Mouse (Mus musculus) CH12.LX (cell line): ENCODE measurements around the gene 1700042G07Rik. TPM values are rescaled to one million over a fixed set of nuclear protein-coding genes. Genes with fewer than 3 reads are reported as not detected.

Experiments used
- DNase-seq: peaks from one replicate; pipeline ENCODE4 v3.0.0-alpha.2; 2013; ENCODE audit errors: extremely low read depth
- H3K27ac ChIP-seq: 2 replicates; pipeline ENCODE4 v1.5.1; 2012; ENCODE audit warnings: low read depth, mild to moderate bottlenecking, control low read depth, moderate library complexity; ENCODE audit not compliant: insufficient read depth
- H3K27me3 ChIP-seq: replicated peaks from 2 replicates; pipeline ENCODE3; 2012; ENCODE audit warnings: inconsistent platforms
- H3K36me3 ChIP-seq, 2 experiments: replicated peaks in 1 of 2; 2 replicates each; pipeline versions ENCODE3 to v1.6.1; 2012; ENCODE audit warnings: inconsistent platforms in 1 of 2, low read length in 1 of 2, mild to moderate bottlenecking in 1 of 2, mixed read lengths in 1 of 2, moderate library complexity in 1 of 2; ENCODE audit not compliant: control insufficient read depth in 1 of 2, insufficient read depth in 1 of 2
- H3K4me1 ChIP-seq, 2 experiments: 2 replicates each; pipeline ENCODE4 v1.6.1; 2012; ENCODE audit warnings: inconsistent platforms in 1 of 2, moderate library complexity in 1 of 2; ENCODE audit not compliant: insufficient read depth in 2 of 2, control insufficient read depth in 1 of 2
- H3K4me2 ChIP-seq: 2 replicates; pipeline ENCODE4 v1.6.1; 2012; ENCODE audit warnings: low read depth, mild to moderate bottlenecking, control low read depth; ENCODE audit not compliant: poor library complexity, insufficient read depth, severe bottlenecking
- H3K4me3 ChIP-seq, 3 experiments: fragments of 150-350 bp in 1 of 3; sonication (generic) in 1 of 3; replicated peaks in 1 of 3; 2 replicates each; pipeline versions ENCODE3 to v1.5.1; 2011 to 2012; ENCODE audit warnings: low read depth in 2 of 3, low read length in 2 of 3, mild to moderate bottlenecking in 2 of 3, moderate library complexity in 2 of 3, control low read depth in 1 of 3, improper control_type of control experiment in 1 of 3, inconsistent platforms in 1 of 3, mixed read lengths in 1 of 3; ENCODE audit not compliant: poor library complexity in 1 of 3
- H3K79me2 ChIP-seq: replicated peaks from 2 replicates; pipeline ENCODE4 v1.6.1; 2012; ENCODE audit warnings: mild to moderate bottlenecking, moderate library complexity; ENCODE audit not compliant: control insufficient read depth, poor library complexity, insufficient read depth, severe bottlenecking; ENCODE audit errors: extremely low read depth
- H3K9ac ChIP-seq: 2 replicates; pipeline ENCODE4 v1.6.1; 2012; ENCODE audit warnings: low read depth, mild to moderate bottlenecking, control low read depth, moderate library complexity; ENCODE audit not compliant: insufficient read depth
- H3K9me3 ChIP-seq: replicated peaks from 2 replicates; pipeline ENCODE3; 2012; ENCODE audit warnings: low read length, inconsistent platforms, mixed read lengths
- CHD2 ChIP-seq: IDR thresholded peaks from 2 replicates; pipeline ENCODE4 v1.6.1; 2011; ENCODE audit warnings: low read length, improper control_type of control experiment
- CTCF ChIP-seq, 2 experiments: IDR thresholded peaks in 1 of 2; conservative IDR thresholded peaks in 1 of 2; 2 replicates each; pipeline ENCODE4 v1.5.1; 2011 to 2012; ENCODE audit warnings: low read depth in 2 of 2, low read length in 2 of 2, improper control_type of control experiment in 1 of 2, inconsistent platforms in 1 of 2, mild to moderate bottlenecking in 1 of 2, moderate library complexity in 1 of 2
- E2F4 ChIP-seq: IDR thresholded peaks from 2 replicates; pipeline ENCODE4 v1.6.1; 2011; ENCODE audit warnings: low read depth, low read length, improper control_type of control experiment; ENCODE audit not compliant: insufficient replicate concordance
- ELF1 ChIP-seq: IDR thresholded peaks from 2 replicates; pipeline ENCODE4 v1.6.1; 2014; ENCODE audit warnings: low read depth, mild to moderate bottlenecking, inconsistent platforms, low read length, improper control_type of control experiment
- ETS1 ChIP-seq: conservative IDR thresholded peaks from 2 replicates; pipeline ENCODE4 v1.6.1; 2012; ENCODE audit warnings: low read depth, mild to moderate bottlenecking, inconsistent platforms, low read length, improper control_type of control experiment, moderate library complexity
- GABPA ChIP-seq: IDR thresholded peaks from 2 replicates; pipeline ENCODE4 v1.6.1; 2012; ENCODE audit warnings: low read depth, low read length, improper control_type of control experiment, inconsistent platforms; ENCODE audit not compliant: insufficient replicate concordance
- JUN ChIP-seq: IDR thresholded peaks from 2 replicates; pipeline ENCODE4 v1.6.1; 2011; ENCODE audit warnings: low read depth, mild to moderate bottlenecking, low read length, improper control_type of control experiment, moderate library complexity; ENCODE audit not compliant: insufficient read depth
- JUND ChIP-seq: conservative IDR thresholded peaks from 2 replicates; pipeline ENCODE4 v1.6.1; 2011; ENCODE audit warnings: low read depth, low read length, improper control_type of control experiment
- MAX ChIP-seq: IDR thresholded peaks from 2 replicates; pipeline ENCODE4 v1.6.1; 2011; ENCODE audit warnings: low read length, improper control_type of control experiment
- MAZ ChIP-seq: IDR thresholded peaks from 2 replicates; pipeline ENCODE4 v1.6.1; 2012; ENCODE audit warnings: low read depth, mild to moderate bottlenecking, inconsistent platforms, low read length, improper control_type of control experiment, moderate library complexity
- MXI1 ChIP-seq: IDR thresholded peaks from 2 replicates; pipeline ENCODE4 v1.6.1; 2011; ENCODE audit warnings: mild to moderate bottlenecking, low read depth, low read length, improper control_type of control experiment
- MYC ChIP-seq: IDR thresholded peaks from 2 replicates; pipeline ENCODE4 v1.6.1; 2011; ENCODE audit warnings: low read depth, mild to moderate bottlenecking, improper control_type of control experiment, low read length
- NELFE ChIP-seq: IDR thresholded peaks from 2 replicates; pipeline ENCODE4 v1.6.1; 2011; ENCODE audit warnings: low read depth, low read length, improper control_type of control experiment
- POLR2A ChIP-seq: IDR thresholded peaks from 2 replicates; pipeline ENCODE4 v1.6.1; 2011; ENCODE audit warnings: low read depth, mild to moderate bottlenecking, improper control_type of control experiment, low read length
- RAD21 ChIP-seq: IDR thresholded peaks from 2 replicates; pipeline ENCODE4 v1.6.1; 2011; ENCODE audit warnings: low read depth, mild to moderate bottlenecking, low read length, improper control_type of control experiment, moderate library complexity
- RCOR1 ChIP-seq: conservative IDR thresholded peaks from 2 replicates; pipeline ENCODE4 v1.6.1; 2012; ENCODE audit warnings: low read depth, mild to moderate bottlenecking, inconsistent platforms, low read length, improper control_type of control experiment
- SIN3A ChIP-seq: IDR thresholded peaks from 2 replicates; pipeline ENCODE4 v1.6.1; 2012; ENCODE audit warnings: low read length, improper control_type of control experiment, inconsistent platforms
- TBP ChIP-seq: conservative IDR thresholded peaks from 2 replicates; pipeline ENCODE4 v1.6.1; 2011; ENCODE audit warnings: low read depth, low read length, improper control_type of control experiment
- USF1 ChIP-seq: IDR thresholded peaks from 2 replicates; pipeline ENCODE4 v1.6.1; 2014; ENCODE audit warnings: low read depth, mild to moderate bottlenecking, inconsistent platforms, low read length, improper control_type of control experiment
- USF2 ChIP-seq: conservative IDR thresholded peaks from 2 replicates; pipeline ENCODE4 v1.6.1; 2011; ENCODE audit warnings: low read depth, low read length, improper control_type of control experiment
- dilution Hi-C: fragments of 300-500 bp; cut with MboI; formaldehyde crosslinking; loops from 2 replicates; pipeline ENCODE4 v1.14.3; 2020; ENCODE audit warnings: low sequenced_read_pairs; ENCODE audit not compliant: extremely low pct_unique_long_range_greater_than_20kb, extremely low pct_ligation_motif_present
- in situ Hi-C: fragments of 300-500 bp; cut with MboI; formaldehyde crosslinking; loops from 3 replicates; pipeline ENCODE4 v1.14.3; 2019; ENCODE audit warnings: low sequenced_read_pairs, low pct_ligation_motif_present, low pct_unique_long_range_greater_than_20kb, mixed read lengths
- polyA plus RNA-seq: library from polyadenylated mRNA; unstranded; fragments of >175 nt; gene quantifications from 2 replicates; pipeline ENCODE4 v1.2.1, GENCODE M21; 2012; ENCODE audit warnings: low read depth; ENCODE audit not compliant: insufficient read length
- total RNA-seq, 2 experiments: library from RNA; depleted of rRNA; stranded (reverse); fragments of 300-350 nt in 1 of 2; fragments of >200 nt in 1 of 2; gene quantifications; 2 replicates each; pipeline ENCODE4 v1.2.3; 2012 to 2014

The 1700042G07Rik gene
- total and polyA plus RNA-seq, 3 experiments, result not detected

DNA sequence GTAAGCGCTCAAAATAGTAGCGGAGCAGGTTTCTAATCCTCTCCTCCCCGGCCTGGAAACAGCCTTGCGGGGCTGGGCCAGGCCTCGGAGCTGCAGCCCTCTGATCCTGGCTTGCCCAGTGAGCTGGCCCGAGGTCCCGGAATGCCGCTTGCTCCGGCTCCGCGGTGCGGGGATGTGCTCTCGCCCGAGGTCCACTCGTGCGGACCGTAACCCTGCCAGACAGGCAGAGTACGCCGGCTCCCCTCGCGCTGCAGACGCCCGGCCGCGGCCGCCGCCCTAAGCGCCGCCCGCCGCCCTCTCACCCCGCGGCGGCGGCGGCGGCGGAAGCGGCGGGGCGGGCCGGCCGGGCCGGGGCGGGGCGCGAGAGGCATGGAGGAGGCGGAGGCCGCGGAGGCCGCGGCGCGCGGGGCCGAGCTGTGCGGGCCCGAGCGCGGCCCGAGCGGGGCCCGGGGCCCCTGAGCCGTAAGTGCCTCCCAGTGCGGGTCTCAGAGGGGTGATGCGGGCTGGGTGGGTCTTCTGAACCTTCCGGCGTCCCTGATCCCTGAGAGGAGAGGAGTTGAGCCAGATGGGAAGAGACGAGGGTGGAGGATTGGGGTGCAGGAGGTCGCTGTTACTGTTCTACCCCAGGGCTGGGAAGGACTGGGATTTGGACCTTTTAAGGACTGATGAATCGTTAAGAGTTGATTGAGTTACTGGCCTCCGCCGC lies 22.9 kb upstream of the 1700042G07Rik start (continued):
- TF ChIP-seq NELFE, result peak; percentile 84
- TF ChIP-seq MAZ, result no peak
- no peak for TF ChIP-seq RAD21
- TF ChIP-seq MYC, result peak; percentile 28; the same call in 1 of the 2 replicates
- TF ChIP-seq USF1, result no peak
- peak; percentile 74; the same call in 1 of the 2 replicates for TF ChIP-seq SIN3A
- no peak for TF ChIP-seq JUND
- TF ChIP-seq ELF1, result no peak
- no peak for TF ChIP-seq CHD2
- TF ChIP-seq CTCF (conservative IDR thresholded peaks at IDR 0.05 in 1 of 2, IDR thresholded peaks at IDR 0.05 in 1 of 2; ENCODE audit: low read depth in 2 of 2, low read length in 2 of 2), result no peak
- TF ChIP-seq E2F4, result no peak
- no peak; the same call in 1 of the 2 replicates for TF ChIP-seq RCOR1

DNA sequence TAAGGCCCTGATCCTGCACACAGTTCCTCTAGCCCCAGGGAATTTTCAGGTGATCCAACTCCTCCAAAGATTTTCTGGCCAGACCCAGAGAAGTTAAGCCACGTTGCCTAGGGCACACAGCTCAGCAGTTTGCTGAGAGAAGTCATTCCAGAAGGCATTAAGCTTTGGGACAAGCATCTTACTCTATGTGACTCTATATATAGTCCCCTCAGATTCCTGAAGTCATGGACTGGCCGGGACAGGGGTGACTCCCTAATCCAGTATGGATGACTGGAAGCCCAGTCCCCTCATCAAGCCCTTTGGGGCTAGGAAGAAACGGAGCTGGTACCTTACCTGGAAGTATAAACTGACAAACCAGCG lies 22.3 kb upstream of the 1700042G07Rik start:
- DNase-seq, result no peak
- dilution Hi-C loops, result no loop called here
- Histone ChIP-seq H3K79me2 (peaks cover 11% of the 10 kb centered on the region), H3K9me3 (peaks cover 5% of the 10 kb centered on the region), H3K27me3 (no peaks in the 10 kb centered on the region), H3K36me3 (peaks cover 39 to 44% of the 10 kb centered on the region in 2 experiments), H3K4me1 (peaks cover 6 to 18% of the 10 kb centered on the region in 2 experiments; a peak in 2 of 4 replicates), H3K4me2 (peak overlapping the region; percentile 91), H3K27ac (no peak overlapping the region), H3K4me3 (peak overlapping the region; percentile 69 to 87 (median 84)), H3K9ac (peak overlapping the region; percentile 97)
- in situ Hi-C loops, result loop anchor here (25.0 kb wide), 2 partner anchors 186 to 661 kb away; partner anchors contain the start of genes Hpdl, Mutyh and Toe1
- TF ChIP-seq ETS1 (no peak), POLR2A (no peak), MAX (0 out of 2 replicates have a peak, but pooled peaks have one; percentile 29), RAD21 (no peak)

DNA sequence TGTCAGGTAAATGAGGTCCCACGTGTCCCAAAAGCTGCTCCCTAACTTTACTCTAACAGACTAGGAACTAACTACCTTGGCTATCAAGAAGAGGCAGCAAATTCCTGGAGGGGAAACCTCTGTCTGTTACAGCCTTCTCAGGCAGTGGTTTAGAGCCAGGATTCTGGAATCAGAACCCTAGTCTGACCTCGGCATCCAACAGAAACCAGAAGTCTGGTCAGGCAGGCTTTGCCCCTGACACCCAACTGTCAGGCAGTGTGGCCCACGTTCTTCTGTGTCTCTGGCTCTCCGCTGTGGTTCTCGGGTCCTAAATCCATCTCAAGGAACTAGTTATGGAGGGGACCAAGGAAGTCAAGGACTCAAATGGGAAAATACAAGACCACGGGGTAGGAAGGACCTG lies 21.9 kb upstream of the 1700042G07Rik start, which contains the start of gene Lurap1:
Gene Lurap1 (minus strand): TSS at position 101 of the 400 bp plus-strand sequence.
- Histone ChIP-seq H3K79me2 (peaks cover 11% of the 10 kb centered on the region), H3K4me2 (peak within 1 kb of the TSS; percentile 91), H3K36me3 (peaks cover 43 to 48% of the 10 kb centered on the region in 2 experiments), H3K4me3 (peak within 1 kb of the TSS; percentile 71 to 87 (median 84)), H3K4me1 (peaks cover 6 to 18% of the 10 kb centered on the region in 2 experiments; a peak in 2 of 4 replicates), H3K27me3 (no peaks in the 10 kb centered on the region), H3K9me3 (peaks cover 5% of the 10 kb centered on the region), H3K27ac (no peak within 1 kb of the TSS)
- DNase-seq, result no peak
- in situ Hi-C loops, result loop anchor here (25.0 kb wide), 2 partner anchors 186 to 661 kb away; partner anchors contain the start of genes Hpdl, Mutyh and Toe1
- TF ChIP-seq USF2 (no peak), CTCF (conservative IDR thresholded peaks at IDR 0.05 in 1 of 2, IDR thresholded peaks at IDR 0.05 in 1 of 2; ENCODE audit: low read depth in 2 of 2, low read length in 2 of 2) (no peak), MXI1 (0 out of 2 replicates have a peak, but pooled peaks have one; percentile 51), JUN (no peak), GABPA (no peak), TBP (no peak), RCOR1 (no peak)
- TF ChIP-seq, all 38 proteins: peak for 1
- peak within 1 kb of the TSS; percentile 97 for H3K9ac ChIP-seq
- dilution Hi-C loops, result no loop called here
